ENCODE assay signal across 9 mouse cellular contexts in genomic region chr2:92692623-92693022, GRCm38 (mm10).
DNase-seq lines count a peak whose midpoint lies in the region; ATAC-seq and TF ChIP-seq lines count a peak whose summit lies in the region.
"Had no signal": no experiment of that assay in that cellular context is flagged by ENCODE, and none has a peak within 500 bp of the region (broad histone marks: within the 10 kb centered on the region; RNA-seq: fewer than 3 reads in every experiment).

No protein-coding gene starts in this region.

- H3K9ac ChIP-seq in lung, postnatal 0 days (replicated peaks; ENCODE audit: low read depth) = no peak overlapping the region
- H3K9ac ChIP-seq in hindbrain, embryonic 11.5 days (ENCODE audit: low read depth, low read length) = no peak overlapping the region
- no peak overlapping the region for H3K9ac ChIP-seq in midbrain, embryonic 13.5 days (replicated peaks)
- H3K9ac ChIP-seq: lung, embryonic 15.5 days had no signal

- no peaks in the 10 kb centered on the region for H3K4me1 ChIP-seq in lung, postnatal 0 days (ENCODE audit: insufficient read depth, low read depth, low read length)
- H3K4me1 ChIP-seq in hindbrain, embryonic 11.5 days (replicated peaks; ENCODE audit: control insufficient read depth, insufficient read depth, low read length) = no peaks in the 10 kb centered on the region; the same call in none of the 2 replicates
- H3K4me1 ChIP-seq in midbrain, embryonic 13.5 days (replicated peaks) = peaks cover 35% of the 10 kb centered on the region
- H3K4me1 ChIP-seq: lung, embryonic 15.5 days had no signal

- DNase-seq in gastrocnemius, adult 18-20 months (ENCODE audit: low spot score) = peak; percentile 30
- DNase-seq in gastrocnemius, postnatal 10 days = no peak
- DNase-seq in lung, postnatal 0 days (ENCODE audit: low spot score) = no peak
- DNase-seq in lung, adult 18-20 months = no peak
- peak; percentile 15 for DNase-seq in skeletal muscle tissue, adult 2 months (ENCODE audit: low read depth, low spot score)
- DNase-seq in hindbrain, embryonic 11.5 days (ENCODE audit: low spot score) = no peak

- 65% methylated on average over 1 of the region's 1 CpGs for WGBS in lung, postnatal 0 days
- 62% methylated on average over 1 of the region's 1 CpGs for WGBS in hindbrain, embryonic 11.5 days
- WGBS in midbrain, embryonic 13.5 days = 83% methylated on average over 1 of the region's 1 CpGs

- 0 out of 2 replicates have a peak, but pooled peaks have one; percentile 22 for TF ChIP-seq CTCF in lung, postnatal 0 days (IDR thresholded peaks at IDR 0.05)

- TF ChIP-seq EP300 in lung, postnatal 0 days (IDR thresholded peaks at IDR 0.05) = no peak

- H3K27me3 ChIP-seq in lung, postnatal 0 days (replicated peaks; ENCODE audit: insufficient read depth, low read length) = no peaks in the 10 kb centered on the region
- no peaks in the 10 kb centered on the region for H3K27me3 ChIP-seq in hindbrain, embryonic 11.5 days (ENCODE audit: control insufficient read depth, insufficient read depth, low read length)
- H3K27me3 ChIP-seq in midbrain, embryonic 13.5 days = no peaks in the 10 kb centered on the region; the same call in 1 of the 2 replicates
- H3K27me3 ChIP-seq: lung, embryonic 15.5 days had no signal

- ATAC-seq in lung, postnatal 0 days = no peak
- ATAC-seq in common myeloid progenitor, adult 5-6 weeks (replicated peaks; ENCODE audit: low read depth, poor library complexity, severe bottlenecking) = 0 out of 2 replicates have a peak, but pooled peaks have one; percentile 39
- ATAC-seq in hindbrain, embryonic 11.5 days (ENCODE audit: low FRiP score) = no peak
- no peak for ATAC-seq in midbrain, embryonic 13.5 days

- no peaks in the 10 kb centered on the region for H3K9me3 ChIP-seq in lung, postnatal 0 days (ENCODE audit: low read length)
- no peaks in the 10 kb centered on the region for H3K9me3 ChIP-seq in hindbrain, embryonic 11.5 days (ENCODE audit: control insufficient read depth, low read length)
- no peaks in the 10 kb centered on the region for H3K9me3 ChIP-seq in midbrain, embryonic 13.5 days
- H3K9me3 ChIP-seq: lung, embryonic 15.5 days had no signal

- H3K36me3 ChIP-seq in lung, postnatal 0 days (ENCODE audit: insufficient read depth, low read length) = no peaks in the 10 kb centered on the region
- H3K36me3 ChIP-seq in hindbrain, embryonic 11.5 days (ENCODE audit: control insufficient read depth, insufficient read depth, low read length) = no peaks in the 10 kb centered on the region
- no peaks in the 10 kb centered on the region for H3K36me3 ChIP-seq in midbrain, embryonic 13.5 days
- H3K36me3 ChIP-seq: lung, embryonic 15.5 days had no signal

- no peak overlapping the region for H3K4me2 ChIP-seq in lung, postnatal 0 days (replicated peaks; ENCODE audit: low read depth, low read length)
- H3K4me2 ChIP-seq in hindbrain, embryonic 11.5 days (replicated peaks; ENCODE audit: low read depth, low read length) = no peak overlapping the region
- no peak overlapping the region for H3K4me2 ChIP-seq in midbrain, embryonic 13.5 days (replicated peaks)
- H3K4me2 ChIP-seq: lung, embryonic 15.5 days had no signal

- H3K27ac ChIP-seq in lung, postnatal 0 days (ENCODE audit: low read length) = no peak overlapping the region
- no peak overlapping the region for H3K27ac ChIP-seq in hindbrain, embryonic 11.5 days (ENCODE audit: low read depth, low read length)
- no peak overlapping the region for H3K27ac ChIP-seq in midbrain, embryonic 13.5 days
- H3K27ac ChIP-seq: lung, embryonic 15.5 days had no signal

- no peak overlapping the region for H3K4me3 ChIP-seq in lung, postnatal 0 days (ENCODE audit: low read depth, low read length)
- no peak overlapping the region for H3K4me3 ChIP-seq in hindbrain, embryonic 11.5 days (ENCODE audit: low read depth, low read length)
- H3K4me3 ChIP-seq in midbrain, embryonic 13.5 days (replicated peaks) = no peak overlapping the region
- H3K4me3 ChIP-seq: lung, embryonic 15.5 days had no signal

Comparison
In these comparisons a context has a peak if more than half of its experiments do, and no peak if none do; other contexts are left out.
1. DNase-seq: peak in gastrocnemius, adult 18-20 months (single experiment) and skeletal muscle tissue, adult 2 months (single experiment); none in gastrocnemius, postnatal 10 days (single experiment), lung, postnatal 0 days (single experiment), lung, adult 18-20 months (0 of 2) and hindbrain, embryonic 11.5 days (single experiment).